Mouse (Mus musculus): ENCODE results near the gene Slc34a2. TPM values are rescaled to one million over a fixed set of nuclear protein-coding genes. Genes with fewer than 3 reads are reported as not detected.

The Slc34a2 gene
- polyA plus RNA-seq, 2 experiments = 0.03 to 0.18 TPM

DNA sequence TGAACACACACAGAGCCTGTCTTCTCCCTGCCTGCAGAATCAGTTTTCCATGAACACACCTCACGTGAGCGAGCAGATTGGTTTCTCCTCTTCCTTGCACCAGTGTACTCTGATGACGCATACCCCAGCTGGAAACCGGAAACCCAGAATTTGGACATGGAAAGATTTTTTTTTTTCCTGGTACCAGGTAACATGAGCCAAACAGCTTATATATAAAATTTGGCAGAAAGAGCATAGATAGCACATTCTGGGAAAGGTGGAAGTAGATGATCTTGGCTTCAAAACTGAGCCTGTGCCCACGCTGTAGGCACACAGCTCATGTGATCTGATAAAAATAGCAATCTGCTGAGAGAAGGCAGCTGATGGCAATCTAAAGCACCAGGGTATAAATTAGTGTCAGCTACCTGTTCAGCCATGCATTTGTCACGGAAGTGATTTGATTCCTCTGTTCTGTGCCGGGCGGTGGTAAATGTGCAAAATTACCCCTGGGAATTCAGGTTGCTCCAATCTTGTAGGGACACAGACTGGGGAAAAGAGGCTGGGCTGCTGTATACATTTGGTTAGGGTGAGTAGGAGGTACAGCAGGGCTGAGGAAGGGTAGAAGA lies 35.2 kb upstream of the Slc34a2 start:
- WGBS = 54% methylated on average over 8 of the region's 8 CpGs
- no peak overlapping the region for H3K4me2 ChIP-seq (replicated peaks; ENCODE audit: low read depth, low read length, severe bottlenecking)
- H3K27me3 ChIP-seq (ENCODE audit: control insufficient read depth, insufficient read depth, low read length) = no peaks in the 10 kb centered on the region
- DNase-seq (ENCODE audit: low spot score) (no peak), ATAC-seq (ENCODE audit: low FRiP score, low read depth) (no peak)
- peaks cover 4% of the 10 kb centered on the region; the same call in 1 of the 2 replicates for H3K9me3 ChIP-seq (ENCODE audit: control insufficient read depth, low read length)
- H3K27ac ChIP-seq (replicated peaks; ENCODE audit: low read depth, low read length) = no peak overlapping the region
- no peak overlapping the region for H3K4me3 ChIP-seq (replicated peaks; ENCODE audit: low read length)
- no peak overlapping the region for H3K9ac ChIP-seq (ENCODE audit: low read depth, low read length, severe bottlenecking)
- no peak for TF ChIP-seq POLR2A (IDR thresholded peaks at IDR 0.05; ENCODE audit: borderline replicate concordance, extremely low read depth, insufficient read depth, insufficient read length)
- 0 out of 2 replicates have a peak, but pooled peaks cover 2% of the 10 kb centered on the region for H3K4me1 ChIP-seq (ENCODE audit: control insufficient read depth, insufficient read depth, low read length)
- H3K36me3 ChIP-seq (ENCODE audit: control insufficient read depth, insufficient read depth, low read length) = no peaks in the 10 kb centered on the region

DNA sequence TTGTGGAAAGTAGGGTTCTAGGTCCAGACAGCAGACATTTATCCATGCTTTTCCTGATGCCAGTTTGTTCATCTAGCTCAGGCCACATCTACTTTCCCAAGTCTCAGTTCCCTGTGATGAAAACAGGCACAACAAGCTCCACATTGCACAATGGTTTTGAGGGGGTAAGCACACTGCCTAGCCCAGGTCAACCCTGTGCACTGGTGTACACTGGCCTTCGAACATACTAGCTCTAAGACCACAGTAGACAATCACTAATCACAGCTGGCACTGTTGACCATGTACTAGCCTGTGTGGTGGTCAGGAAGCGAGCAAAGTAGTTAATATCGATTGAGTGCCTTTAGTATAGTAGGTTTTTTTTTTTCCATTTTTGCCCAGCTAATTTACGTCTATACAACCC lies 34.4 kb upstream of the Slc34a2 start:
- DNase-seq (ENCODE audit: low spot score) = no peak
- no peak for ATAC-seq (ENCODE audit: low FRiP score, low read depth)
- H3K4me1 ChIP-seq (ENCODE audit: control insufficient read depth, insufficient read depth, low read length) = 0 out of 2 replicates have a peak, but pooled peaks cover 2% of the 10 kb centered on the region
- 69% methylated on average over 4 of the region's 4 CpGs for WGBS
- H3K27ac ChIP-seq (replicated peaks; ENCODE audit: low read depth, low read length) = no peak overlapping the region
- H3K27me3 ChIP-seq (ENCODE audit: control insufficient read depth, insufficient read depth, low read length) = no peaks in the 10 kb centered on the region
- no peak overlapping the region for H3K4me3 ChIP-seq (replicated peaks; ENCODE audit: low read length)
- no peaks in the 10 kb centered on the region for H3K36me3 ChIP-seq (ENCODE audit: control insufficient read depth, insufficient read depth, low read length)
- TF ChIP-seq POLR2A (IDR thresholded peaks at IDR 0.05; ENCODE audit: borderline replicate concordance, extremely low read depth, insufficient read depth, insufficient read length) = no peak
- H3K9ac ChIP-seq (ENCODE audit: low read depth, low read length, severe bottlenecking) = no peak overlapping the region
- peaks cover 4% of the 10 kb centered on the region; the same call in 1 of the 2 replicates for H3K9me3 ChIP-seq (ENCODE audit: control insufficient read depth, low read length)
- H3K4me2 ChIP-seq (replicated peaks; ENCODE audit: low read depth, low read length, severe bottlenecking) = no peak overlapping the region

DNA sequence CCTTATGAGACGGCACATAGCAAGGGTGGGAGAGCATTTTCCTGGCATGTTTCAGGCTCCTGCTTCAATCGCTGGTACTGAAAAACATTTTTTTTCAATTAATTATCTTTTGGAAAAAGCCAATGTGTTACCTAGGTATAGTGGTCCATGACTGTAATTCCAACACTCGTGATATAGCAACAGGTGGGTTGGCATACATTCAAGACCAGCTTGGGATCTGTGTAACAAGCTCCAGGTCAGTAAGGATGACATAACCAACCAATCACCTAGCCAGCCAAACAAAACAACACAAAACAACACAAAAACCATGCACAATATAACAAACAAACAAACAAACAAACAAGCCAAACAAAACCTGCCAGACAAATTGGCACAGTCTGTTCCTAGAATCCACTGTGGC lies 33.9 kb upstream of the Slc34a2 start:
- no peaks in the 10 kb centered on the region for H3K27me3 ChIP-seq (ENCODE audit: control insufficient read depth, insufficient read depth, low read length)
- peaks cover 4% of the 10 kb centered on the region; the same call in 1 of the 2 replicates for H3K9me3 ChIP-seq (ENCODE audit: control insufficient read depth, low read length)
- no peak overlapping the region for H3K4me3 ChIP-seq (replicated peaks; ENCODE audit: low read length)
- no peak overlapping the region for H3K4me2 ChIP-seq (replicated peaks; ENCODE audit: low read depth, low read length, severe bottlenecking)
- WGBS = 55% methylated on average over 3 of the region's 3 CpGs
- no peak overlapping the region for H3K27ac ChIP-seq (replicated peaks; ENCODE audit: low read depth, low read length)
- 0 out of 2 replicates have a peak, but pooled peaks cover 2% of the 10 kb centered on the region for H3K4me1 ChIP-seq (ENCODE audit: control insufficient read depth, insufficient read depth, low read length)
- no peak overlapping the region for H3K9ac ChIP-seq (ENCODE audit: low read depth, low read length, severe bottlenecking)
- DNase-seq (ENCODE audit: low spot score) (no peak), ATAC-seq (ENCODE audit: low FRiP score, low read depth) (no peak)
- TF ChIP-seq POLR2A (IDR thresholded peaks at IDR 0.05; ENCODE audit: borderline replicate concordance, extremely low read depth, insufficient read depth, insufficient read length) = no peak
- H3K36me3 ChIP-seq (ENCODE audit: control insufficient read depth, insufficient read depth, low read length) = no peaks in the 10 kb centered on the region

DNA sequence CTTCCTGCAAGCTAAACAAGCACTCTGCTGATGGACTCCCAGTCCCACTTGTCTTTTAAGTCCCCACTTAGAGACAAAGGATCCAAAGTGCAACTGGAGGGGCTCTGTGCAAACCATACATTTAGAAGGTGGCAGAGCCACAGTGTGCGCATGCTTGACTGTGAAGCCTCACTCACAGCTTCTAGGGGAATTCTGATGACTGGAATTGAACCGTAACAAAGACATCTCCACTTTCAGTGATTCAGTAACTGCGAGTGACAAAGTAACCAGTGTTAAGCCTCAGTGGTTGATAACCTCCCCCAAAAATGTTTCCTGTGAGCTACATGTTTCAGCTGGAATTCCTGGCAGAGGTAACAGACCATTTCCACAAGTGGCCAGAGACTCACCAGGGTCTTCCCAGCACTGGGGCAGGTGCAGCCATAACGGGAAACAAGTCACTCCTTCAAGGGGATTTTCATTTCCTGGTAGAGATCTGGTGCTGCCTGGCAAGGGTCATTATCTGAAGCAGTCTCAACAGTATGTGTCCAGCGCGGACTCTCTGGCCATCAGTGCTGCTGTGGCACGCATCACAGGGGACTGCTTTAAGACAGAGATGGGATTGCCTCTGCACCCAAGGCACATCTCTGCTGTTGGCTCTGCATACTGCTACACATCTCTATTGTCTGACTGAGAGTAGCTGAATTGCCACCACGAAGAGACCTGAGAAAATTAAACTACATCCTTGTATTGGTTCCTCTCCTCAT lies 28.7 kb upstream of the Slc34a2 start:
- 78% methylated on average over 8 of the region's 8 CpGs for WGBS
- H3K27ac ChIP-seq (replicated peaks; ENCODE audit: low read depth, low read length) = no peak overlapping the region
- no peak overlapping the region for H3K4me3 ChIP-seq (replicated peaks; ENCODE audit: low read length)
- no peaks in the 10 kb centered on the region for H3K36me3 ChIP-seq (ENCODE audit: control insufficient read depth, insufficient read depth, low read length)
- DNase-seq (ENCODE audit: low spot score) (no peak), ATAC-seq (ENCODE audit: low FRiP score, low read depth) (no peak)
- H3K9me3 ChIP-seq (ENCODE audit: control insufficient read depth, low read length) = peaks cover 4% of the 10 kb centered on the region; the same call in 1 of the 2 replicates
- no peak for TF ChIP-seq POLR2A (IDR thresholded peaks at IDR 0.05; ENCODE audit: borderline replicate concordance, extremely low read depth, insufficient read depth, insufficient read length)
- H3K4me1 ChIP-seq (ENCODE audit: control insufficient read depth, insufficient read depth, low read length) = no peaks in the 10 kb centered on the region
- H3K4me2 ChIP-seq (replicated peaks; ENCODE audit: low read depth, low read length, severe bottlenecking) = no peak overlapping the region
- H3K9ac ChIP-seq (ENCODE audit: low read depth, low read length, severe bottlenecking) = no peak overlapping the region
- H3K27me3 ChIP-seq (ENCODE audit: control insufficient read depth, insufficient read depth, low read length) = no peaks in the 10 kb centered on the region

DNA sequence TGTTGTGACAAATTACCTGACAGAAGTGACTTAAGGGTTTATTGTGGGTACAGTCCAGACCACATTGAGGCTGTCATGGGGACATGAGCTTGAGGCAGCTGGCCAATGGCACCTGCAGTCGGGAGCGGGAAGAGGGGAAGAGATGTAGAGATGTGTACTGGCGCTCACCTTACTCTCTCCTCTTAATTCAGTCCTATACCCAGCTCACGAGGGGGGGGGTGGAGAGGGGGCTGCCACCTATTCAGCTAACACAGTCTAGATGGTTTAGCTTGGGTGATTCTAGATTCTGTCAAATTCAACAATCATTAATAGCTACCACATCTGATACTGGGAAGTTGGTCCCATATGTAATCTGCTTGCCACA lies 28.1 kb upstream of the Slc34a2 start:
- H3K4me2 ChIP-seq (replicated peaks; ENCODE audit: low read depth, low read length, severe bottlenecking) = no peak overlapping the region
- no peak overlapping the region for H3K27ac ChIP-seq (replicated peaks; ENCODE audit: low read depth, low read length)
- no peaks in the 10 kb centered on the region for H3K27me3 ChIP-seq (ENCODE audit: control insufficient read depth, insufficient read depth, low read length)
- DNase-seq (ENCODE audit: low spot score) = no peak
- WGBS = 81% methylated on average over 4 of the region's 4 CpGs
- H3K4me3 ChIP-seq (replicated peaks; ENCODE audit: low read length) = no peak overlapping the region
- TF ChIP-seq POLR2A (IDR thresholded peaks at IDR 0.05; ENCODE audit: borderline replicate concordance, extremely low read depth, insufficient read depth, insufficient read length) = no peak
- no peak for ATAC-seq (ENCODE audit: low FRiP score, low read depth)
- peaks cover 4% of the 10 kb centered on the region; the same call in 1 of the 2 replicates for H3K9me3 ChIP-seq (ENCODE audit: control insufficient read depth, low read length)
- no peaks in the 10 kb centered on the region for H3K4me1 ChIP-seq (ENCODE audit: control insufficient read depth, insufficient read depth, low read length)
- no peak overlapping the region for H3K9ac ChIP-seq (ENCODE audit: low read depth, low read length, severe bottlenecking)
- no peaks in the 10 kb centered on the region for H3K36me3 ChIP-seq (ENCODE audit: control insufficient read depth, insufficient read depth, low read length)
